Mouse (Mus musculus) CD4-positive, CD25-positive, alpha-beta regulatory T cell, adult 2 months (primary cell): ENCODE measurements around the gene Ccng2.
A peak's percentile ranks its signal among the peaks of the same experiment; 100 is the strongest.

Source experiments
- DNase-seq: peaks from one replicate; pipeline ENCODE4 v3.0.0-alpha.2; 2012; ENCODE audit warnings: low read depth, low spot score

Ccng2 gene

GRCm38 (mm10) chr5:93263396-93264075 lies 3.5 kb upstream of the Ccng2 start:
- peak; percentile 52 for DNase-seq

GRCm38 (mm10) chr5:93264136-93264700 lies 2.8 kb upstream of the Ccng2 start:
- peak; percentile 14 for DNase-seq

GRCm38 (mm10) chr5:93265164-93265800 lies 1.8 kb upstream of the Ccng2 start:
- DNase-seq = peak; percentile 44

GRCm38 (mm10) chr5:93265801-93266580 lies 1.1 kb upstream of the Ccng2 start:
- peak; percentile 31 for DNase-seq

- DNase-seq = peak; percentile 90
These were observed 972 bp downstream of the Ccng2 start for GRCm38 (mm10) chr5:93267851-93268606.

GRCm38 (mm10) chr5:93270095-93270494 lies 3.0 kb downstream of the Ccng2 start:
- no peak for DNase-seq

GRCm38 (mm10) chr5:93270721-93271120 lies 3.7 kb downstream of the Ccng2 start:
- peak; percentile 18 for DNase-seq

- DNase-seq = no peak
These were observed 15.5 kb downstream of the Ccng2 start for GRCm38 (mm10) chr5:93282446-93283107.

GRCm38 (mm10) chr5:93283109-93283508 lies 16.1 kb downstream of the Ccng2 start:
- no peak for DNase-seq

- DNase-seq = no peak
These were observed 21.5 kb downstream of the Ccng2 start for GRCm38 (mm10) chr5:93288553-93288952.

- DNase-seq = no peak
These were observed 23.2 kb downstream of the Ccng2 start for GRCm38 (mm10) chr5:93290282-93290681.

- DNase-seq = no peak
These were observed 29.3 kb downstream of the Ccng2 start for GRCm38 (mm10) chr5:93296341-93296746.

- no peak for DNase-seq
These were observed 29.7 kb downstream of the Ccng2 start for GRCm38 (mm10) chr5:93296754-93297153.

GRCm38 (mm10) chr5:93297311-93297710 lies 30.3 kb downstream of the Ccng2 start:
- no peak for DNase-seq

- DNase-seq = no peak
These were observed 38.2 kb downstream of the Ccng2 start for GRCm38 (mm10) chr5:93305126-93305830.

- DNase-seq = no peak
These were observed 41.9 kb downstream of the Ccng2 start for GRCm38 (mm10) chr5:93308909-93309308.

GRCm38 (mm10) chr5:93323320-93324001 lies 56.4 kb downstream of the Ccng2 start:
- peak; percentile 54 for DNase-seq
